Mouse (Mus musculus) midbrain, embryonic 11.5 days (tissue): Measurements from ENCODE around the gene Tas1r1. TPM values are rescaled to one million over a fixed set of nuclear protein-coding genes. Genes with fewer than 3 reads are reported as not detected.
A peak's percentile ranks its signal among the peaks of the same experiment; 100 is the strongest.

Experiments used
- ATAC-seq: fragments of 200-750 bp; cut with Nextera tagmentation; 2 replicates; pipeline ENCODE4 v1.8.0; 2017; ENCODE audit warnings: moderate TSS enrichment, moderate library complexity; ENCODE audit not compliant: low FRiP score
- DNase-seq: peaks from one replicate; pipeline ENCODE4 v3.0.0; 2015; ENCODE audit warnings: low spot score; ENCODE audit errors: missing footprints
- H3K27ac ChIP-seq: fragments of 300-500 bp; sonication (generic); 2 replicates; pipeline ENCODE4 v1.5.1; 2014; ENCODE audit warnings: low read depth, low read length
- H3K27me3 ChIP-seq: fragments of 300-500 bp; sonication (generic); 2 replicates; pipeline ENCODE4 v1.6.1; 2014; ENCODE audit warnings: mild to moderate bottlenecking, low read length, moderate library complexity, mixed read lengths; ENCODE audit not compliant: control insufficient read depth, insufficient read depth
- H3K36me3 ChIP-seq: fragments of 300-500 bp; sonication (generic); 2 replicates; pipeline ENCODE4 v1.6.1; 2014; ENCODE audit warnings: mild to moderate bottlenecking, low read length, moderate library complexity, mixed read lengths; ENCODE audit not compliant: control insufficient read depth, insufficient read depth
- H3K4me1 ChIP-seq: fragments of 300-500 bp; sonication (generic); 2 replicates; pipeline ENCODE4 v1.6.1; 2014; ENCODE audit warnings: low read length; ENCODE audit not compliant: control insufficient read depth, insufficient read depth
- H3K4me2 ChIP-seq: fragments of 300-500 bp; sonication (generic); 2 replicates; pipeline ENCODE4 v1.6.1; 2014; ENCODE audit warnings: mild to moderate bottlenecking, moderate library complexity
- H3K4me3 ChIP-seq: fragments of 300-500 bp; sonication (generic); 2 replicates; pipeline ENCODE4 v1.5.1; 2014; ENCODE audit warnings: low read depth, low read length
- H3K9ac ChIP-seq: fragments of 300-500 bp; sonication (generic); 2 replicates; pipeline ENCODE4 v1.6.1; 2014; ENCODE audit warnings: low read length
- H3K9me3 ChIP-seq: fragments of 300-500 bp; sonication (generic); 2 replicates; pipeline ENCODE4 v1.6.1; 2016; ENCODE audit warnings: low read length; ENCODE audit not compliant: control insufficient read depth
- WGBS: fragments of 180-500 bp; shearing (Covaris S2); extraction: QIAGEN DNeasy Blood & Tissue Kit; methylation state at CpG from one replicate; pipeline ENCODE4 v1.1.7; 2014; 5-methylcytosine and 5-hydroxymethylcytosine counted together
- polyA plus RNA-seq: library from polyadenylated mRNA; unstranded; fragments of >200 nt; fragmentation: Nextera tagmentation; extraction: Ambion mirVana; gene quantifications from 2 replicates; pipeline ENCODE4 v1.2.1, GENCODE M21; 2014

Tas1r1 gene
- polyA plus RNA-seq, 1 experiment from 2014 or later, result 0.44 TPM

DNA sequence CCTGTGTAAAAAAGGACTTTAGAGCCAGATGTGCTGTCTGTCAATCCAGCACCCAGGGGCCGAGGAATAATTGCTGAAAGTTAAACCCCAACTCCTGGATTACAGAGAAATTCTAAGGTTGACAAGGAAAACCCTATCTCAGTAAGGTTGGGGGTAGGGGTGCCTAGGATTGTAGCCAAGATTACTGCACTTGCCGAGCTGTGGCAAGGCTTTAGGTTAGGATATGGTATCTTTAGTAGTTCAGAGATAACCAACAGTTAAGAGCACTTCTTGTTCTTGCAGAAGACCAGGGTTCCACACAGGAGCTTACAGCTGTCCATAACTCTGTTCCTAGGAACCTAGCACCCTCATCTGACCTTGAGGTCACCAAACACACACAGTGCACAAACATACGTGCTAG lies 40.7 kb downstream of the Tas1r1 start:
- Histone ChIP-seq H3K9me3 (no peaks in the 10 kb centered on the region), H3K4me3 (no peak overlapping the region), H3K27me3 (no peaks in the 10 kb centered on the region), H3K4me2 (no peak overlapping the region; the same call in 1 of the 2 replicates), H3K9ac (no peak overlapping the region), H3K36me3 (no peaks in the 10 kb centered on the region), H3K27ac (no peak overlapping the region), H3K4me1 (peaks cover 11% of the 10 kb centered on the region; the same call in 1 of the 2 replicates)
- no peak for ATAC-seq
- no peak for DNase-seq
- WGBS, result 83% methylated on average over 3 of the region's 3 CpGs

DNA sequence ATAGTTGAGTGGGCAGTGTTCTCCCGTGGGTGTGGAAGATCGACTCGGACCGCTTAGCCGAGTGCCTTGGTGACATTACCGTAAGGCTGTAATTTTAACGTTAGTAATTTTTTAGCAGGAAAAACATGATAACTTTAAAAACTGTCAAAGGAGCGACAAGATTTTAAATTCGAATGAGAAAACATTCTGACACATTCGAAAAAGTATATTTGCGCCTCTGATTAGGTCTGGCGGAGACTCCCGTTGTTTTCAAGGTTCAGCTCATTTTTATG lies 41.5 kb downstream of the Tas1r1 start:
- H3K4me3 ChIP-seq, result peak overlapping the region; percentile 88

DNA sequence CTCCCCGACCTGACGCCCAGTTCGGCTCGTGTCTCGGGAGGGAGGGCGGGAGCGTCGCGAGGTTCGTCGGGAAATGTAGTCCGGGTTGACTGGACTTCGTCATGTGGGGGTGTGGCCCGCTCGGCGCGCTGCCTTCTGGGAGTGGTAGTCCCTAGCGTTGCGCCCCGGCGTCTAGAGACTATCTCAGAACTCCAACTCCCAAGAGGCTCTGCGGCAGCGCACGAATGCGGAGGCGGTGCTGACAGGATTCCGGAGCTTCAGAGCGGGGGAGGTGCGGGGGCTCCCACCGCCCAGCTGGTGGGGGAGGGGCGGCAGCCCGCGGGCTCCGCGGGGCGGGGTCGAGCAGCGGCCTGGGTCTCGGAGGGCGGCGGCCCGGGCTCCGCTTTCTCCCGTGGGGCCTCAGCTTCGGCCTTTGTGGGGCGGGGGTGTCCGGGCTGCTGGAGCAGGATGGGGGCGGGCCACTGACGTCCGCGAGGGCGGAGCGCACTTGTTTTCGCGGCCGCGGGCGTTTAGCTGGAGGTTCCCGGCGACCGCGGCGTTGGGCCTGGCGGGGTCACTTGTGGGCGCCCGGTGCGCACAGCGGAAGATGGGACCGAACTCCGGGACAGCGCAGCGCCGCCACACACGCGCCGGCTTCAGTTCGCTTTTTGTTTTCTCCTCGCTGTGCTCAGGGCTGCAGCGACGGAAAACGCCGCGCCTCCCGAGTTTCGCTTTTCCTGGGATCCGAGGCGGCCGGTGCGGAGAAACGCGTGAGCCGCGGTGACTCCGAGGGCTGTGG lies 42.0 kb downstream of the Tas1r1 start, which contains the start of gene Phf13:
Gene Phf13 (minus strand): TSS at position 86 of the 778 bp plus-strand sequence.
- H3K27me3 ChIP-seq, result no peaks in the 10 kb centered on the region
- peaks cover 6% of the 10 kb centered on the region; the same call in 1 of the 2 replicates for H3K36me3 ChIP-seq
- peak within 1 kb of the TSS; percentile 88 for H3K4me3 ChIP-seq
- H3K4me1 ChIP-seq, result peaks cover 11% of the 10 kb centered on the region; the same call in 1 of the 2 replicates
- H3K9me3 ChIP-seq, result no peaks in the 10 kb centered on the region
- ATAC-seq (peak; percentile 97), DNase-seq (peak; percentile 100)
- peak within 1 kb of the TSS; percentile 87 for H3K4me2 ChIP-seq
- under 1% methylated on average over 84 of the region's 94 CpGs for WGBS
- peak within 1 kb of the TSS; percentile 79 for H3K27ac ChIP-seq
- peak within 1 kb of the TSS; percentile 83 for H3K9ac ChIP-seq

More for the DNA sequence above, 41.5 kb downstream of the Tas1r1 start:
- peak; percentile 91 for DNase-seq
- ATAC-seq, result no peak
- 7% methylated on average over 13 of the region's 13 CpGs for WGBS
- Histone ChIP-seq H3K9ac (peak overlapping the region; percentile 81), H3K9me3 (no peaks in the 10 kb centered on the region), H3K36me3 (peaks cover 1% of the 10 kb centered on the region; the same call in 1 of the 2 replicates), H3K4me1 (peaks cover 11% of the 10 kb centered on the region; the same call in 1 of the 2 replicates), H3K27me3 (no peaks in the 10 kb centered on the region), H3K4me2 (peak overlapping the region; percentile 69), H3K27ac (peak overlapping the region; percentile 79)

DNA sequence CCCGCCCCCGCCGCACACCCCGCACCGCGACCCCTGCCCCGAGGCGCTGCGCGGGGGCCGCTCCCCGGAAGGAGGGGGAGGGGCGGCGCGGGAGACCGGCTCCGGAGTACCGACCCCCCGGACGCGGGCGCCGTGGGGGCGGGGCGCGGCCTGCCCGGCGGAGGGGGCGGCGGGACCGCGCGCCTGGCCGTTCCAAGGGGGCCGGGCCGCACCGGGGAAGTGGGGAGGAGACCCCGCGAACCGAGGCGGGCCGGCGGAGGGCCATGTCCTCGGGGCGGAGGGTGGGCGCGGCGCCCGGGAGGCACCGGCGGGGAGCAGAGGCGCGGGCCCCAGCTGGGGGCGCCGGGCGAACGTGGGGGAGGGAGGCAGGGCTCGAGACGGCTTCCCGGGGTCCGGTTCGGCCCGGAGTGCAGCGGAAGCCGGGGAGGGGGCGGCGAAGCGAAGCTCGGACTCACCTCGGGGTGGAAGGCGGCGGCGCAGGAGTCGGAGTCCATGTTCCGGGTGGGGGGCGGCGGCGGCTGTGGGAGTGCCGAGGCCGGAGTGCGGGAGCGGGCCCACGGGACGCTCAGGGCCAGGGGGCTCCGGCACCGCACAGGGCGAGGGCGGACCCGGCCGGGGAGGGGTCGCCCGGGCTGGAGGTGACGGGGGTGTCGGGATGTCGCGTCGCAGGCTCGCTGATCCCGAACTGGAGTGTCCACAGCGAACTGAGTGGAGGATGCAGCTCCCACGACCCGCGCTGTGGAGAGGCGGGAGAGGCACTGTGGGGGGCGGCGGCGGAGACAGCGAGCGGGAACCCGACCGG lies 42.8 kb downstream of the Tas1r1 start:
- H3K36me3 ChIP-seq, result peaks cover 14% of the 10 kb centered on the region
- peak overlapping the region; percentile 87 for H3K4me2 ChIP-seq
- peak overlapping the region; percentile 69 for H3K27ac ChIP-seq
- ATAC-seq (peak; percentile 1; the same call in 1 of the 2 replicates), DNase-seq (peak; percentile 90)
- WGBS, result 1% methylated on average over 78 of the region's 111 CpGs
- no peaks in the 10 kb centered on the region for H3K27me3 ChIP-seq
- peak overlapping the region; percentile 83 for H3K9ac ChIP-seq
- H3K9me3 ChIP-seq, result no peaks in the 10 kb centered on the region
- H3K4me3 ChIP-seq, result peak overlapping the region; percentile 88
- H3K4me1 ChIP-seq, result peaks cover 11% of the 10 kb centered on the region; the same call in 1 of the 2 replicates

DNA sequence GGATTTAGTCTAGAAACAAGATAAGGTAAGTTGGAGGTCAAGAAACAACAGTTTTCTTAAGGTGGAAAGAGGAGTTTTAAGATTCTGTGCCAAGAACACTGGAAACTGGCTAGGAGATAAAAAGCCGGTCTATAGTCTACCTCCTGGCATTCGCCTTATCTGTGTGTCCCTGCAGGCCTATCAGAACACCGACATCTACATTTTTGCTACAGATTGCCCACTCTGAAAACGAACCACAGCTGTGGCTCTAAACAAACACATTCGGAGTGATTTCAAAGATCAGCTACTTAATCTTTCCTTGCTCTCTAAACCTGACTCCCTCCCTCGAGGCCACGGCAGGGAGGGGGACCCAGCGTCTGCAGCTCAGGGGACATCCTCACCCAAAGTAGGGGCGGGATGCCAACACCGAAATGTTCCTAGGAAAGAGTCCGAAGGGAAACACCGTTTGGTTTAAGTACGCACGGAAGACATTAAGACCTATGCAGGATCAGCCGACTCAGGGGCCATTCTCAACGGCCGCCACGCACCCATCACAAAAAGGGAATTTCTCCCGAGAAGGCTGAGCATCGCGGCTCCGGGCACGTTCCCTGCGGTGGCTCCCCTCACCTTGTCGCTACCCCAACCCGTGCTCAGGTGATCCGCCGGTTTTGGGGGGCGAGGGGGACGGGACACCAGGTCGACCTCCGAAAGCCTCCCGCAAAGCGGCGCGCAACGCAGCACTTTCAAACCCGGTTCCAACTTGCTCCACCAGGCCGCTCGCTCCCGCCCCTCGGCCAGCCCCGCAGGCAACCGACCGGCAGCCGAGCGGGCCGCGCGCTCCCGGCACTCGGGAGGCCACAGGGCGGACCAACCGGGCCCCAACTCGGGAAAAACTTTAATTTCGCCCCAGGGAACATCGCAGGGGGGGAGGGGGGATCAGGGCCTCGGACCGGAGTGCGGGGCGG lies 43.9 kb downstream of the Tas1r1 start:
- Histone ChIP-seq H3K9ac (peak overlapping the region; percentile 83), H3K4me3 (peak overlapping the region; percentile 88), H3K27ac (peak overlapping the region; percentile 59), H3K4me1 (peaks cover 11% of the 10 kb centered on the region; the same call in 1 of the 2 replicates), H3K4me2 (peak overlapping the region; percentile 87), H3K36me3 (peaks cover 15% of the 10 kb centered on the region), H3K27me3 (no peaks in the 10 kb centered on the region), H3K9me3 (no peaks in the 10 kb centered on the region)
- 1% methylated on average over 56 of the region's 61 CpGs for WGBS
- DNase-seq, result peak; percentile 92
- no peak for ATAC-seq

DNA sequence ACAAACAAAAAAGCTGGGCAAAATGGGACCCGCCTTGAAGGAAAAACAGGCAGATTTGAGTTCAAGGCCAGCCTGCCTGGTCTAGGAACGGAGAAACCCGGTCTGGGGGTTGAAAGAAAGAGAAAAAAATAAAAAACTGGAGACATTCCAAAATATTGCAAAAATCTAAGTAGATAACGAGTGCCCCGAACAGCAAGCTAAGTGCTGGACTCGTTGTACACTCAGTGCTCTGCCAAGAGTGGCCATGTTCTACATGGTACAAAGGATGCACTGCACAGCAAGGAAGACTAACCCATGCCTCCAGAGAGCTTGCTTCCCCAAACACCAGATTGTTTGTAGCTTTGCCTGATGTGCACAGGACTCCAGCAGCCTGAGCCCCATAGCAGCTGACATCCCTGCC lies 45.3 kb downstream of the Tas1r1 start:
- peaks cover 15% of the 10 kb centered on the region for H3K36me3 ChIP-seq
- H3K4me3 ChIP-seq, result no peak overlapping the region
- DNase-seq, result no peak
- WGBS, result 87% methylated on average over 6 of the region's 6 CpGs
- no peaks in the 10 kb centered on the region for H3K27me3 ChIP-seq
- ATAC-seq, result no peak
- no peaks in the 10 kb centered on the region for H3K9me3 ChIP-seq
- H3K4me2 ChIP-seq, result no peak overlapping the region
- no peak overlapping the region for H3K9ac ChIP-seq
- peaks cover 17% of the 10 kb centered on the region for H3K4me1 ChIP-seq
- H3K27ac ChIP-seq, result no peak overlapping the region

DNA sequence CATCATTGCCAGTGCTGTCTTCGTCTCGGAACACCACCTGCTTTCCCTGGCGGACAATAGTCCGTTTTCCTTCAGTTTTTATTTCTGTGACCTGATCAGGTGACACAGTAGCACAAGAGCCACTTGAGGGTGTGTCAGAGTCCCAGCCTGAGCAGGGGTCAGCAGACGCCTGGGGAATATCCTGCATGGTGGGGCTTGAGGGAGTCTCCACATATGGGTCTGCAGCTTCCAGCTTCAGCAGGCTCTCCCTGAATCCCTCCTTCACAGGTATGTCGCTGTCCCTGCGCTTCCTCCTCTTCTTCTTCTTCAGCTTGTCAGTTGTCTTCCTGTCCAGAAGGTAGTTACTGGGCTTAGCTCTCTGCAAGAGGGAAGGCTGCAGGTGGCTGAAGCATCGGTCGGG lies 46.3 kb downstream of the Tas1r1 start:
- WGBS, result 94% methylated on average over 9 of the region's 9 CpGs
- no peaks in the 10 kb centered on the region for H3K27me3 ChIP-seq
- no peak for DNase-seq
- no peak overlapping the region for H3K27ac ChIP-seq
- no peak overlapping the region for H3K4me3 ChIP-seq
- no peaks in the 10 kb centered on the region for H3K9me3 ChIP-seq
- no peak overlapping the region for H3K4me2 ChIP-seq
- H3K36me3 ChIP-seq, result peaks cover 15% of the 10 kb centered on the region
- ATAC-seq, result no peak
- no peak overlapping the region for H3K9ac ChIP-seq
- peaks cover 17% of the 10 kb centered on the region for H3K4me1 ChIP-seq

DNA sequence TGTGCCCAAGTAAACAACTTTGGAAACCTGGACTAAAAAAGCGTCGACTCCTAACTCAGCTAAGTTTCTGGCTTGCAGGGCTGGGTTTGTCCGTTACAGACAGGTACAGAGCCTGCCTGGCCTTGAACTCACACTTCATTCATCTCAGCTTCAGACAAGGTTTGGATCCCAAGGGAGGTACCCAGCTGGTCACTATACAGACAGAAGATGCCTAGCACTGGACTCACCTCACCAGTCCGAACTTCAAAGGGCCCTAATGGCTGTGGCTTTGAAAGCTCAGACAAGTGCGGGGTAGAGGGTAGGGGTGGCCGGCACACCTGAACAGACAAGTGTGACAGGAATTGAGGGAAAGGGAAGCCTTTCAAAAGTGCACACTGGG lies 49.3 kb downstream of the Tas1r1 start:
- Histone ChIP-seq H3K4me1 (peaks cover 16% of the 10 kb centered on the region), H3K27me3 (no peaks in the 10 kb centered on the region), H3K9me3 (no peaks in the 10 kb centered on the region), H3K4me3 (peak overlapping the region; percentile 89), H3K36me3 (peaks cover 15% of the 10 kb centered on the region), H3K4me2 (peak overlapping the region; percentile 88; the same call in 1 of the 2 replicates), H3K9ac (peak overlapping the region; percentile 93; the same call in 1 of the 2 replicates), H3K27ac (no peak overlapping the region)
- 28% methylated on average over 6 of the region's 6 CpGs for WGBS
- DNase-seq (no peak), ATAC-seq (peak; percentile 36)
